Mouse (Mus musculus) midbrain, postnatal 0 days (tissue): ENCODE results near the gene Cdh18. TPM values are rescaled to one million over a fixed set of nuclear protein-coding genes. Genes with fewer than 3 reads are reported as not detected.

Experiments used
- ATAC-seq: fragments of 200-750 bp; cut with Nextera tagmentation; 2 replicates; pipeline ENCODE4 v1.8.0; 2017; ENCODE audit warnings: moderate number of reproducible peaks, mild to moderate bottlenecking, moderate TSS enrichment, moderate library complexity; ENCODE audit not compliant: low FRiP score
- DNase-seq: peaks from one replicate; pipeline ENCODE4 v3.0.0-alpha.2; 2015; ENCODE audit warnings: low spot score
- H3K27ac ChIP-seq: fragments of 300-500 bp; sonication (generic); 2 replicates; pipeline ENCODE4 v1.5.1; 2014; ENCODE audit warnings: low read depth, mild to moderate bottlenecking, low read length, mixed read lengths
- H3K27me3 ChIP-seq: fragments of 300-500 bp; sonication (generic); 2 replicates; pipeline ENCODE4 v1.6.1; 2014; ENCODE audit warnings: low read length, control low read depth, mixed read lengths; ENCODE audit not compliant: insufficient read depth
- H3K36me3 ChIP-seq: fragments of 300-500 bp; sonication (generic); 2 replicates; pipeline ENCODE4 v1.6.1; 2014; ENCODE audit warnings: low read length, control low read depth, mixed read lengths; ENCODE audit not compliant: insufficient read depth
- H3K4me1 ChIP-seq: fragments of 300-500 bp; sonication (generic); 2 replicates; pipeline ENCODE4 v1.6.1; 2014; ENCODE audit warnings: mild to moderate bottlenecking, control low read depth, antibody characterized with exemption, low read length, mixed read lengths; ENCODE audit not compliant: insufficient read depth
- H3K4me2 ChIP-seq: fragments of 300-500 bp; sonication (generic); 2 replicates; pipeline ENCODE4 v1.6.1; 2014; ENCODE audit warnings: low read depth, mild to moderate bottlenecking, low read length, mixed read lengths; ENCODE audit not compliant: poor library complexity, severe bottlenecking
- H3K4me3 ChIP-seq: fragments of 300-500 bp; sonication (generic); 2 replicates; pipeline ENCODE4 v1.5.1; 2014; ENCODE audit warnings: low read depth, mild to moderate bottlenecking, low read length, moderate library complexity
- H3K9ac ChIP-seq: fragments of 300-500 bp; sonication (generic); replicated peaks from 2 replicates; pipeline ENCODE4 v1.6.1; 2014; ENCODE audit warnings: mild to moderate bottlenecking, low read length, moderate library complexity, mixed read lengths; ENCODE audit not compliant: poor library complexity, severe bottlenecking
- H3K9me3 ChIP-seq: fragments of 300-500 bp; sonication (generic); 2 replicates; pipeline ENCODE4 v1.6.1; 2016; ENCODE audit warnings: low read length, control low read depth
- CTCF ChIP-seq: IDR thresholded peaks from 2 replicates; pipeline ENCODE4 v1.5.1; 2016; ENCODE audit warnings: antibody characterized with exemption, mild to moderate bottlenecking
- WGBS: fragments of 180-500 bp; shearing (Covaris S2); extraction: QIAGEN DNeasy Blood & Tissue Kit; methylation state at CpG from one replicate; pipeline ENCODE4 v1.1.7; 2014; 5-methylcytosine and 5-hydroxymethylcytosine counted together
- polyA plus RNA-seq: library from polyadenylated mRNA; unstranded; fragments of >200 nt; fragmentation: Nextera tagmentation; extraction: Ambion mirVana; gene quantifications from 2 replicates; pipeline ENCODE4 v1.2.1, GENCODE M21; 2015
- total RNA-seq: library from RNA; depleted of rRNA; stranded (reverse); fragments of >200 nt; gene quantifications from 2 replicates; pipeline ENCODE4 v1.2.3, GENCODE M21; 2014

Cdh18 gene
- total and polyA plus RNA-seq, 2 experiments from 2014 or later, result 11.6 to 52.8 TPM

- Histone ChIP-seq H3K4me3 (no peak overlapping the region), H3K27me3 (no peaks in the 10 kb centered on the region), H3K9ac (no peak overlapping the region), H3K36me3 (no peaks in the 10 kb centered on the region), H3K4me1 (no peaks in the 10 kb centered on the region), H3K9me3 (no peaks in the 10 kb centered on the region), H3K27ac (no peak overlapping the region), H3K4me2 (no peak overlapping the region)
- 58% methylated on average over 4 of the region's 4 CpGs for WGBS
- no peak for TF ChIP-seq CTCF
- no peak for ATAC-seq
- DNase-seq, result peak; percentile 4
Measured at GRCm38 (mm10) chr15:22897724-22898123, 348.9 kb downstream of the Cdh18 start.

- Histone ChIP-seq H3K9me3 (no peaks in the 10 kb centered on the region), H3K4me1 (no peaks in the 10 kb centered on the region), H3K27me3 (no peaks in the 10 kb centered on the region), H3K4me3 (no peak overlapping the region), H3K36me3 (no peaks in the 10 kb centered on the region), H3K27ac (no peak overlapping the region), H3K9ac (no peak overlapping the region), H3K4me2 (no peak overlapping the region)
- no peak for TF ChIP-seq CTCF
- ATAC-seq, result no peak
- no peak for DNase-seq
- WGBS, result 67% methylated on average over 4 of the region's 4 CpGs
Measured at GRCm38 (mm10) chr15:22898208-22898607, 349.4 kb downstream of the Cdh18 start.

GRCm38 (mm10) chr15:22914444-22914843 is 365.6 kb downstream of the Cdh18 start:
- H3K9ac ChIP-seq, result no peak overlapping the region
- no peaks in the 10 kb centered on the region for H3K27me3 ChIP-seq
- no peaks in the 10 kb centered on the region for H3K36me3 ChIP-seq
- H3K27ac ChIP-seq, result no peak overlapping the region
- no peaks in the 10 kb centered on the region for H3K4me1 ChIP-seq
- DNase-seq (no peak), ATAC-seq (no peak)
- no peaks in the 10 kb centered on the region for H3K9me3 ChIP-seq
- H3K4me2 ChIP-seq, result no peak overlapping the region
- TF ChIP-seq CTCF, result no peak
- H3K4me3 ChIP-seq, result no peak overlapping the region

- Histone ChIP-seq H3K9ac (no peak overlapping the region), H3K4me2 (no peak overlapping the region), H3K27ac (no peak overlapping the region), H3K27me3 (no peaks in the 10 kb centered on the region), H3K9me3 (no peaks in the 10 kb centered on the region), H3K36me3 (no peaks in the 10 kb centered on the region), H3K4me3 (no peak overlapping the region), H3K4me1 (no peaks in the 10 kb centered on the region)
- WGBS, result 79% methylated on average over 4 of the region's 4 CpGs
- TF ChIP-seq CTCF, result no peak
- DNase-seq, result no peak
- ATAC-seq, result no peak
Measured at GRCm38 (mm10) chr15:22934293-22934692, 385.5 kb downstream of the Cdh18 start.

- Histone ChIP-seq H3K36me3 (no peaks in the 10 kb centered on the region), H3K9ac (no peak overlapping the region), H3K4me1 (no peaks in the 10 kb centered on the region), H3K27ac (no peak overlapping the region), H3K4me2 (no peak overlapping the region), H3K9me3 (no peaks in the 10 kb centered on the region), H3K27me3 (no peaks in the 10 kb centered on the region), H3K4me3 (no peak overlapping the region)
- no peak for TF ChIP-seq CTCF
- no peak for DNase-seq
- no peak for ATAC-seq
- 89% methylated on average over 1 of the region's 1 CpGs for WGBS
Measured at GRCm38 (mm10) chr15:22947234-22947633, 398.4 kb downstream of the Cdh18 start.

GRCm38 (mm10) chr15:22969424-22969823 is 420.6 kb downstream of the Cdh18 start:
- Histone ChIP-seq H3K27me3 (no peaks in the 10 kb centered on the region), H3K36me3 (no peaks in the 10 kb centered on the region), H3K4me2 (no peak overlapping the region), H3K9ac (no peak overlapping the region), H3K4me1 (no peaks in the 10 kb centered on the region), H3K4me3 (no peak overlapping the region), H3K9me3 (no peaks in the 10 kb centered on the region), H3K27ac (no peak overlapping the region)
- no peak for DNase-seq
- no peak for TF ChIP-seq CTCF
- 68% methylated on average over 11 of the region's 11 CpGs for WGBS
- ATAC-seq, result no peak
